Mouse (Mus musculus) stomach, embryonic 14.5 days (tissue): ENCODE measurements around the gene Trim28. TPM values are rescaled to one million over a fixed set of nuclear protein-coding genes. Genes with fewer than 3 reads are reported as not detected.
"Not testable (repeated sequence)": the region's sequence is repeated elsewhere in the genome, so short reads cannot be mapped to it uniquely, and the experiment has no call there.

ENCODE experiments used
- ATAC-seq: fragments of 200-750 bp; cut with Nextera tagmentation; 2 replicates; pipeline ENCODE4 v1.8.0; 2017; ENCODE audit warnings: low read depth, moderate TSS enrichment; ENCODE audit not compliant: insufficient number of reproducible peaks, insufficient read depth, low FRiP score
- H3K27ac ChIP-seq: fragments of 300-500 bp; sonication (generic); 2 replicates; pipeline ENCODE4 v1.5.1; 2014; ENCODE audit warnings: mild to moderate bottlenecking, low read length, moderate library complexity, mixed read lengths
- H3K27me3 ChIP-seq: fragments of 300-500 bp; sonication (generic); 2 replicates; pipeline ENCODE4 v1.6.1; 2014; ENCODE audit warnings: low read length, control low read depth, mixed read lengths; ENCODE audit not compliant: control insufficient read depth, insufficient read depth
- H3K36me3 ChIP-seq: fragments of 300-500 bp; sonication (generic); 2 replicates; pipeline ENCODE4 v1.6.1; 2014; ENCODE audit warnings: mild to moderate bottlenecking, control low read depth, low read length, moderate library complexity, mixed read lengths; ENCODE audit not compliant: control insufficient read depth, insufficient read depth
- H3K4me1 ChIP-seq: fragments of 300-500 bp; sonication (generic); 2 replicates; pipeline ENCODE4 v1.6.1; 2014; ENCODE audit warnings: low read length, control low read depth, mixed read lengths; ENCODE audit not compliant: control insufficient read depth, insufficient read depth
- H3K4me2 ChIP-seq: fragments of 300-500 bp; sonication (generic); replicated peaks from 2 replicates; pipeline ENCODE4 v1.6.1; 2014; ENCODE audit warnings: low read depth, low read length, control low read depth
- H3K4me3 ChIP-seq: fragments of 300-500 bp; sonication (generic); 2 replicates; pipeline ENCODE4 v1.5.1; 2014; ENCODE audit warnings: low read depth, low read length, control low read depth
- H3K9ac ChIP-seq: fragments of 300-500 bp; sonication (generic); replicated peaks from 2 replicates; pipeline ENCODE4 v1.6.1; 2014; ENCODE audit warnings: low read depth, mild to moderate bottlenecking, control low read depth, low read length, moderate library complexity, mixed read lengths
- H3K9me3 ChIP-seq: fragments of 300-500 bp; sonication (generic); 2 replicates; pipeline ENCODE4 v1.6.1; 2016; ENCODE audit warnings: low read depth, low read length, control low read depth; ENCODE audit not compliant: control insufficient read depth
- WGBS: fragments of 180-500 bp; shearing (Covaris S2); extraction: QIAGEN DNeasy Blood & Tissue Kit; methylation state at CpG from one replicate; pipeline ENCODE4 v1.1.7; 2014; 5-methylcytosine and 5-hydroxymethylcytosine counted together
- polyA plus RNA-seq: library from polyadenylated mRNA; unstranded; fragments of >200 nt; fragmentation: Nextera tagmentation; extraction: Ambion mirVana; gene quantifications from 2 replicates; pipeline ENCODE4 v1.2.1, GENCODE M21; 2014

Trim28 gene
- polyA plus RNA-seq, 1 experiment from 2014 or later: 397 TPM

DNA sequence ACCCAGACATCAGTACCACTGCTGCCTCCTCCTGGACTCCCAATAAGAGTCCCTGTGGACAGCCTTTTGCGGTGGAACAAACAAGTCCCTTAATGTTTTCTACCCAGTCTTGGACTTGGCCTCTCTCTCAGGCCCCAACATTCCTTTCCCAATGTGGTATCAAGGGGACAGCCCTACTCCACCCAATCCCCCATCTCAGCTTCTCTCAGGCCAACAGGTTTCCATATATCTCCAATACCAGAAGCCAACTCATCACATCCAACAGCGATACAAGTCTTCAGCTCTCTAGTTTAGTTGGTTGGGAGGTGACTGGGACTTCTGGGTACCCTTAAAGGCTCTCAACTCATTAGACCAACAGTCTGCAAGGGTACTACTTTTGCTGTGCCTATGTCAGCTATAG is 54.6 kb downstream of the Trim28 start:
- H3K27me3 ChIP-seq: no peaks in the 10 kb centered on the region
- peak overlapping the region; percentile 57 for H3K4me2 ChIP-seq
- no peak for ATAC-seq
- H3K4me1 ChIP-seq: no peaks in the 10 kb centered on the region
- H3K36me3 ChIP-seq: no peaks in the 10 kb centered on the region
- no peak overlapping the region for H3K9ac ChIP-seq
- H3K9me3 ChIP-seq: no peaks in the 10 kb centered on the region
- H3K27ac ChIP-seq: no peak overlapping the region
- 87% methylated on average over 2 of the region's 2 CpGs for WGBS
- peak overlapping the region; percentile 67 for H3K4me3 ChIP-seq

DNA sequence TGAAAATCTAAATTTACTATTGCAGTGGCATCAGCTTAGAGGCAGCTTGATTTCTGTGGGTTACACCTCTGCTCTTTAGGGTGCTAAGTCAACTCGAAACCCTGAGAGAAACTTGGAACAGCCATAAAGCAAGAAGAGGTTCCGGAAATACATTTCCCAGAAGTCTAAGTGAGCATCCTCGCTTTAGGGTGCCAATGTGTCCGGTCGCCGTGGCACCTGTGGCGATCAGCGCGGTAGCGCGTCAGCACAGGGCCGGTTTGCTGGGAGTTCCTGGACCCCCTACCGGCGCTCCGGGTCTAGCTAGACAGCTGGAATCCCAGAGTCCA is 55.0 kb downstream of the Trim28 start:
- no peaks in the 10 kb centered on the region for H3K9me3 ChIP-seq
- peak overlapping the region; percentile 42; the same call in 1 of the 2 replicates for H3K9ac ChIP-seq
- no peaks in the 10 kb centered on the region for H3K36me3 ChIP-seq
- H3K27ac ChIP-seq: no peak overlapping the region
- H3K4me1 ChIP-seq: no peaks in the 10 kb centered on the region
- no peaks in the 10 kb centered on the region for H3K27me3 ChIP-seq
- H3K4me2 ChIP-seq: peak overlapping the region; percentile 57
- 1% methylated on average over 15 of the region's 15 CpGs for WGBS
- ATAC-seq: no peak
- H3K4me3 ChIP-seq: peak overlapping the region; percentile 67

DNA sequence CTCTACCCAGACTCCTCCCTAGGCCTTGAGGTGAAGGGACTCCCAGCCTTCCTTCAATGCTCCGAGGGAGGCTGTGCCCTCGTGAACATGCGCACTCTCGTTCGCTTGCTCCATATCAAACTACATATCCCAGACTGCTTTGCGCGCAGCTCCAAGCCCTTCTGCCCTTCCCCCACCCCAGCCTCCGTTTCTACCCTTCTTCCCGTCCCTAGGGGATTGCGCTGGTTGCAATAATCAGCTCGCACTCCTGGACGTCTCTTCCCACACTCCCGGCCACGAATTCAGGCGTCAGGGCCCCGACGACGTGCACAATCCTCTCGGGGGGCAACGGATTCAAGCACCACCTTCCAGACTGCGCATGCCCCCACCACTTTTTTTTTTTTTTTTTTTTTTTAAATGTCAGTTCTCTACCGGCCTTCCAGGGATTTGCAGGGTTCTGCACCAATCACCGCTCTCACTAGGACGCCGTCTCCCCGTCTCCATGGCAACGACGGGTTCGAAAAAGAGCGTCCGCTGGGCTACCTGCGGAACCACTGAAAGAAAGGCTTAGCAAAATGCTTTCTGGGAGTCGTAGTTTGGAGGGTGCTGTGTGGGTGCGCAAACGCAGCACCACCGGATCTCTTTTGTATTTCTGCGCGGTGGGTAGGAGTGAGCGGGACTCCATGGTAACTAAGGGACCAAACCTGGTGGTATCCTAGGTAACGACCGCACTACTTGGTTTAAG is 55.5 kb downstream of the Trim28 start, which contains the start of gene Mzf1:
Gene Mzf1 (minus strand): TSS at position 478 of the 724 bp plus-strand sequence.
- H3K36me3 ChIP-seq: no peaks in the 10 kb centered on the region
- ATAC-seq: peak; percentile 94
- WGBS: under 1% methylated on average over 41 of the region's 41 CpGs
- H3K4me3 ChIP-seq: peak within 1 kb of the TSS; percentile 67
- H3K9ac ChIP-seq: peak within 1 kb of the TSS; percentile 42
- H3K9me3 ChIP-seq: no peaks in the 10 kb centered on the region
- H3K4me2 ChIP-seq: peak within 1 kb of the TSS; percentile 57
- H3K4me1 ChIP-seq: no peaks in the 10 kb centered on the region
- H3K27me3 ChIP-seq: no peaks in the 10 kb centered on the region
- peak within 1 kb of the TSS; percentile 52; the same call in 1 of the 2 replicates for H3K27ac ChIP-seq

DNA sequence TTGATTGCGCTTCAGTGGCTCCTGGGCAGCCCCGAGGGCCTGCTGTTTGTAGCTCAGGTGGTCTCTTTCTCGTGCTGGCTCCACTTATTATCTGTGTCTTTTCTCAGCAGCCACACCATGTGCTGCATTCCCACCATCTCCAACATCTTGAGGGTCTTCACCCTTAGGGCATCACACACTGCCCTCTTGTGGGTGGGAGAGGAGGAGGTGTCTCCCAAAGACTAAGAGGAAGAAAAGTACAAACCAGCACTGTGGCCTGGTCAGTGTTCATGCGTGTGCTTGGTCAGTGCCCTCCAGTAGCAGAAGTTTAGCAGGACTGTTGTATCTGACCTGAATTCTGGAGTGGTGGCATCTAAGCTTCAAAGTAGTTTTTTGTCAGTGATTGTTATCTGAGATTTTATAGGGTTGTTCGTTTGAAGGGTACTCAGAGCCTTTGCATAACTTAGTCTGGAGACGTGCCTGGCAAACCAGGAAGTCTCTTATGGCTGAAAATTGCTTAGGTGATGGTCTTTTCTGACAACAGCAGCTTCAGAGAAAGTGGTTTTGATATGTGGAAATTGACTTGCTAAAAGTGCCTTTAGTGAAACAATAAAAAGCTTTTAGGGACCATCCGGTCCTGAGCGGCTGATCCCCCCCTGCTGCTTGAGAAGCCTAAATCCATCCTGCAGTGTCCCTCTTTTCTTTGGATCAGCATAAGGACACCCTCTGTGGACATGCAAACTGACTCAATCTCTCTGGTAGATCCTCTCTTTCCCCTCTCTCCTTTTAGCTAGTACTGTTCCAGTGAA is 58.2 kb downstream of the Trim28 start:
- 72% methylated on average over 8 of the region's 8 CpGs for WGBS
- Histone ChIP-seq H3K4me2 (no peak overlapping the region), H3K4me1 (no peaks in the 10 kb centered on the region), H3K4me3 (no peak overlapping the region), H3K36me3 (no peaks in the 10 kb centered on the region), H3K27me3 (no peaks in the 10 kb centered on the region), H3K9me3 (no peaks in the 10 kb centered on the region), H3K9ac (no peak overlapping the region), H3K27ac (no peak overlapping the region)
- no peak for ATAC-seq

DNA sequence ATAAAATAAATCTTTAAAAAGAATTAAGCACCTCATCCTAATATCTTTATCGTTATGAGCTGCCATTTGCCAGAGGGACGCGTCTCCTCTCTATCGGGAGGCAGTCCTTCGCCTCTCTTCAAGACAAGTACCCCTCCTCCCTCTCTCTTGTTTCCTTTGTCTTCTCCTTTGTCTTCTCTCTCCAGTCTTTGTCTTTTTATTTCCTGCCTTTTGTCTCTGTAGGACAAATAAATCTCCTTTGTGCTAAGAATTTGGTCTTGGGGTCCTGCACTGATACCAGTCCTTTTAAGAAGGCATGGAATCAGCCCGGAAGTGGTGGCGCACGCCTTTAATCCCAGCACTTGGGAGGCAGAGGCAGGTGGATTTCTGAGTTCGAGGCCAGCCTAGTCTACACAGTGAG is 60.6 kb downstream of the Trim28 start:
- WGBS: 90% methylated on average over 9 of the region's 9 CpGs
- no peaks in the 10 kb centered on the region for H3K27me3 ChIP-seq
- no peaks in the 10 kb centered on the region for H3K9me3 ChIP-seq
- no peak overlapping the region for H3K9ac ChIP-seq
- H3K36me3 ChIP-seq: no peaks in the 10 kb centered on the region
- H3K4me2 ChIP-seq: no peak overlapping the region
- no peak overlapping the region for H3K4me3 ChIP-seq
- no peak for ATAC-seq
- no peak overlapping the region for H3K27ac ChIP-seq
- H3K4me1 ChIP-seq: no peaks in the 10 kb centered on the region

DNA sequence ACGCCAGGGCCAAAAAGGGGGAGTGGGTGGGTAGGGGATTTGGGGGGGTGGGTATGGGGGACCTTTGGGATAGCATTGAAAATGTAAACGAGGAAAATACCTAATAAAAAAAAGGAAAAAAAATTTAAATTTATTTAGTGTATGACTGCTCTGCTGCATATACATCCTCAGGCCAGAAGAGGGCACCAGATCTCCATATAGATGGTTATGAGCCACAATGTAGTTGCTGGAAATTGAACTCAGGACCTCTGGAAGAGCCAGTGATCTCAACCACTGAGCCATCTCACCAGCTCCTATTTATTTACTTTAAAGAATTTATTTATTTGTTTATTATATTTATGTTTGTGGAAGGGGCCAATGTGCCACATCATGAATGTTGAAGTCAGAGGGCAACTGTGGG is 64.5 kb downstream of the Trim28 start:
- not testable (repeated sequence) for H3K9me3 ChIP-seq, ATAC-seq, H3K4me2 ChIP-seq, H3K36me3 ChIP-seq, H3K27ac ChIP-seq, H3K9ac ChIP-seq, H3K27me3 ChIP-seq, H3K4me1 ChIP-seq, H3K4me3 ChIP-seq
- 26% methylated on average over 1 of the region's 2 CpGs for WGBS

DNA sequence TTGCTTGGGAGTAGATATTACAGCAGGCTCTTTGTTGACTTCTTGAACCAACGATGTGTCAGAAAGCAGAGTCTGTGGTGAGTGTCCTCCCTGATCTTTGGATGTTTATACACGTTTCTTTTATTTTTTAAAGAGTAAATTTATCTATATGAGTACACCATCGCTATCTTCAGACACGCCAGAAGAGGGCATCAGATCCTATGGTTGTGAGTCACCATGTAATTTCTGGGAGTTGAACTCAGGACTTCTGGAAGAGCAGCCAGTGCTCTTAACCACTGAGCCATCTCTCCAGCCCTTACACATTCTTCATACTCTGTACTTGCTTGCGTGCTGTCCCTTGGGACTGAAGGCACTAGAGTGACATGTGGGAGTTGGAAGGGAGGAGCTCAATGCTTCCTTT is 73.4 kb downstream of the Trim28 start:
- Histone ChIP-seq H3K9me3 (no peaks in the 10 kb centered on the region), H3K4me2 (no peak overlapping the region), H3K27me3 (no peaks in the 10 kb centered on the region), H3K4me1 (no peaks in the 10 kb centered on the region), H3K27ac (no peak overlapping the region), H3K4me3 (no peak overlapping the region), H3K36me3 (no peaks in the 10 kb centered on the region), H3K9ac (no peak overlapping the region)
- ATAC-seq: no peak
- 48% methylated on average over 5 of the region's 5 CpGs for WGBS
